Mouse (Mus musculus) macrophage (primary cell): Measurements from ENCODE around the gene Alk. TPM values are rescaled to one million over a fixed set of nuclear protein-coding genes. Genes with fewer than 3 reads are reported as not detected.

Source experiments
- H3K27ac ChIP-seq: fragments of 350-480 bp; formaldehyde crosslinking; 2 replicates; pipeline ENCODE4 v1.9.0; 2021
- H3K36me3 ChIP-seq: fragments of 350-480 bp; formaldehyde crosslinking; 2 replicates; pipeline ENCODE4 v1.9.0; 2021; ENCODE audit errors: inconsistent target
- H3K4me3 ChIP-seq: fragments of 350-480 bp; formaldehyde crosslinking; 2 replicates; pipeline ENCODE4 v1.9.0; 2021; ENCODE audit errors: inconsistent target
- H3K79me2 ChIP-seq: fragments of 350-480 bp; formaldehyde crosslinking; 2 replicates; pipeline ENCODE4 v1.9.0; 2021; ENCODE audit errors: inconsistent target
- WGBS: methylation state at CpG from one replicate; pipeline ENCODE4 v1.1.7; 2026; ENCODE audit warnings: inconsistent platforms; ENCODE audit not compliant: missing documents; 5-methylcytosine and 5-hydroxymethylcytosine counted together
- polyA plus RNA-seq: library from polyadenylated mRNA; stranded (reverse); fragments of 250-400 nt; gene quantifications from 3 replicates; pipeline ENCODE4 v1.2.4, GENCODE M21; 2018; ENCODE audit warnings: inconsistent platforms

Gene Alk
- polyA plus RNA-seq, 1 experiment from 2014 or later, result not detected

DNA sequence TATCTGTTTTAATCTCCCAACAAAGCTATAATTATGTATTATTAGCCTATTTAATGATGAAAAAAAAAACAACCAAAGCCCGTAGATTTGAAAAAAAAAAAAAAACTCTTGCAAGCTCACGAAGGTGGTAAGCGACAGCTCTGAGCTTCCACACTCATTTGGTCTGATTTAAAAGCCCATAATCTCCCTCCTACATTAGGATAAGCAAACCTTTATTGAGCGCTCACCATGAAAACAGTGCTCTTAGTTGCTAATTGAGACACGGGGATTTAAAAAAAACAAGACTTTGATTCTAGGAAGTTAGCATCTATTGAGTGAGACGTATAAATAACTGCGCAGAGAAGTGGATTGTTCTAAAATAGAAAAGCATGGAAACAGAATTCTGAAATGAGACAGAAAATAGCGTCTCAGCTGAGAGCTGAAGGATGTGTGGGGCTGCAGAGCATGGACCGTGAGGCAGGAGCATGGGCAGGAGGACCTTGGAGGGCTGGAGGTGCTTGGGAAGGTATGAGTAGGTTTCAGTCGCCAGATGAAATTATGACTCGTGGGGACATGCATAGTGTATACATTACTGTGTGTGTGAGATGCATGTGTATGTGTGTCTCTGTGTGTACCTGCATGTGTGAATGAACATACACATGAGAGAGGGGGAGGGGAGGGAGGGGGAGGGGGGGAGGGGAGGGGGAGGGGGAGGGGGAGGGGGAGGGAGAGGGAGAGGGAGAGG is 560.6 kb downstream of the Alk start:
- WGBS, result 84% methylated on average over 10 of the region's 11 CpGs
- Histone ChIP-seq H3K36me3 (no peaks in the 10 kb centered on the region), H3K27ac (no peak overlapping the region), H3K4me3 (no peak overlapping the region), H3K79me2 (no peaks in the 10 kb centered on the region)

DNA sequence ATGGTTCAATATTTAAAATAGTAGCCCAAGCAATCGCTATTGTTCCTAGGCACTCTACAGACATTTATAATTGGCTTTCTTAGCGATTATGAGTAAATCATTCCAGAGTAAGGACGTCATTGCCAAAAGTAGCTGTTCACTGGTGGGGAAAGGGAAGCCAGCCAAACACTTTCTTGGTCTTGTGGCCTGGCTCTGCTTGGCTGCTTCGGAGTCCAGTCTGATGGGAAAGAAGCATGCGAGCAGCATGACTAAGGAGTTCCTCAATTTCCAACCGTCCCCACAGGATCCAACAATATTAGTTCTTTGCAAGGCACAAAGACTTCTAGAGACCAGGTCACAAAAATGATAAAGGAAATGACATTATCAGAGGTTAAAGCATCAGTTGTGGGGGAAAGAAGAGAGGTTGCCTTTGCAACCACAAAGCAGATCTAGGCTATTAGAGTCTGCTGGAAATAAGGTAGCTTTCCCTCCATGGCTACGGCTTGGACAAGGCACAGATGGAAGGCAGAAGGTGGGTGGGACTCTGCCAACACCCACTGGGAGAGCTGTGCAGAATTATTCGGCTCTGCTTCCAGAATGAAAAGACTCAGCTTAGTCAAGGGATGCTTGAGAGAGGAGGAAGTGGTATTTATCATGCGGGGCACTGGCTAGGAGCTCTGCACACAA is 561.3 kb downstream of the Alk start:
- H3K79me2 ChIP-seq, result no peaks in the 10 kb centered on the region
- 33% methylated on average over 9 of the region's 9 CpGs for WGBS

DNA sequence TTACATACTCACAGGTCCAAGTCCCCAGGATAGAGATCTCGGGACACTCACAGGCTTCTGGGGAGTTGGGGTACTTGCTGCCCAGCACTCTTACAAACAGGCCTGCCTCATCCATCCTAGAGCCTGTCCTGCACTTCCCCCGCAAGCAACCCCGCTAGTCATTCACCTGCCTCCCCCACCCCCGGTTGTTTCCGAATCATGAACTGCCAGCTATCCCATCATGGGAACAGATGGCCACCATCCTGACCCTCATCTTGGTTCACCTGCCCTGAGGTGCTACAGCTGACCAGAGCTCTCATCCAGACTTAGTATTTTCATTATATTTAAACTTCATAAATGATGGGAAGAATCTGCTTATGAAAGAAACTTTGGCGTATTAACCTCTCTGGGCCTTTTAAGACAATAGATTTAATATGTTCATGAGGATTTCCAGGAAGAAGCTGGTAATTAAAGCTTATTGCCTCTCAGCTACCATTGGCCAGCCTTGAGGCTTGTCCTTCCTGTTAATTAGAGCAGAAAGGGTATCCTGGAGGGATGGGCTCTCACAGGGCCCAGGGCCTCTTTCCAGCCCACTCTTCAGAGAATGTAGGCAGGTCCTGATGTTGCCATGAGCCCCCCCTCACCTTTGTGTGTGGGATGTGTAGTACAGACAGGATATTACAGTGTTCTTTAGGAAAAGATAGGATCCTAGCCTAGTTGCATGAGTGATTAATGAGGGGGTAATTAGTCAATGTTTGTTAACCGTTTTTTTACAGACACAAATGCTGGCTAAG is 565.1 kb downstream of the Alk start:
- Histone ChIP-seq H3K79me2 (no peaks in the 10 kb centered on the region), H3K36me3 (no peaks in the 10 kb centered on the region), H3K27ac (no peak overlapping the region), H3K4me3 (no peak overlapping the region)
- WGBS, result 92% methylated on average over 7 of the region's 7 CpGs

More for the DNA sequence above, 561.3 kb downstream of the Alk start:
- H3K36me3 ChIP-seq, result no peaks in the 10 kb centered on the region
- no peak overlapping the region for H3K4me3 ChIP-seq
- no peak overlapping the region for H3K27ac ChIP-seq

DNA sequence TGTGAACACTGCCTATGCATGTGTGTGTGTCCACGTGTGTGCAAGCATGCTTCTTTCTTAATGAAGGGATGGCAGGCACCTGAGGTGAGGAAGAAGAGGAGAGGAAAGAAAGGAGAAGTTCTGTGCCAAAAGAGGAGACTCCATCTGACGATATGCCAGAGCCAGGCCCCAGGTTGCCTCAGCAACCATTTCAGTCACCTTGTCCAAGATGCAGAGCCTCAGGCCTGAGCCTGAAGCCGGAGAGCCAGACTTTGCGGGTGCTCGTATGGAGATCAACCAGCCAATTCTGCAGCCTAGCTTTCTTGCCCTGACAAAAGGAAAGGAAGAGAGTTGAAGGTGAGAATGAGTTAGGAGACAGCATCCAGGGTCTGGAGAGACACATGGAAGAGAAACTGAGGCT is 566.1 kb downstream of the Alk start:
- WGBS, result 84% methylated on average over 5 of the region's 5 CpGs
- Histone ChIP-seq H3K4me3 (no peak overlapping the region), H3K27ac (no peak overlapping the region), H3K79me2 (no peaks in the 10 kb centered on the region), H3K36me3 (no peaks in the 10 kb centered on the region)

DNA sequence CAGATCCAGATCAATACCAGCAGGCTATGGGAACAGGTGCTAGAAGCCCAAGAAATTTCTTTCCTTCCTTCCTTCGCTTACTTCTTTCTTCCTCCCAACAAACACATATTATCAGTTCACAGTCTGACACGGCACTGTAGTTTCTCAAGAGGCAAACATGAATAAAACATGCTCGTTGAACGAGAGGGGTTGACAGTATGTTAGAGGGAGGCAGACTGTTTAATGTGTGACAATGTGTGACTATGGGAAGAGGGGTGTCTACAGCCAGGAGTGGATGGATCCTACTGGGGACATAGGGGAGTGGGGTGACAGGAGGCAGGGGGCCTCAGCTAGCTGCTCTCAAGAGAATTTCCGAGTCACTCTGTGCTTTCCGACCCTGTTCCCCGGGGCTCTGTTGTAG is 573.8 kb downstream of the Alk start:
- 91% methylated on average over 7 of the region's 7 CpGs for whole genome bisulfite sequencing
- H3K36me3 ChIP-seq, result no peaks in the 10 kb centered on the region
- H3K27ac ChIP-seq, result no peak overlapping the region
- no peaks in the 10 kb centered on the region for H3K79me2 ChIP-seq
- H3K4me3 ChIP-seq, result no peak overlapping the region

DNA sequence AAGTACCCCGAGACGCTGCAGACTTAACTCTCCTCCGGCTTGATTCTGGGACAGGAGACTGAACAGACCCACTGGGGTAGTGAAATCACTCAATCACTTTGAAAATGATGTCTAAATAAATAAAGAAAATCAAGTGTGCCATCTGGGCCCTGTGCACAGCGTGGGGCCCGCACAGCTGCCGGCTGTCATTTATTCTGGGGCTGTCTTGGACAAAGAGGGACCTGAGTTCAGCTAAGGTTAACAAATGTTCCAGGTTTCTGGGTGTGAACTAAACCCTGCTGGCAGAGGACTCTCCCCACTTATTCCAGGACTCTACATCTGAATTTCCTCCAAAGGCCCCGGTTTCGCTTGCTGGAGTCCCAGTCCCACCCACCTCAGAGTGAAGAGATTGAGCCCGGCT is 581.1 kb downstream of the Alk start:
- no peak overlapping the region for H3K27ac ChIP-seq
- WGBS, result 81% methylated on average over 9 of the region's 9 CpGs
- H3K4me3 ChIP-seq, result no peak overlapping the region
- no peaks in the 10 kb centered on the region for H3K36me3 ChIP-seq
- H3K79me2 ChIP-seq, result no peaks in the 10 kb centered on the region

DNA sequence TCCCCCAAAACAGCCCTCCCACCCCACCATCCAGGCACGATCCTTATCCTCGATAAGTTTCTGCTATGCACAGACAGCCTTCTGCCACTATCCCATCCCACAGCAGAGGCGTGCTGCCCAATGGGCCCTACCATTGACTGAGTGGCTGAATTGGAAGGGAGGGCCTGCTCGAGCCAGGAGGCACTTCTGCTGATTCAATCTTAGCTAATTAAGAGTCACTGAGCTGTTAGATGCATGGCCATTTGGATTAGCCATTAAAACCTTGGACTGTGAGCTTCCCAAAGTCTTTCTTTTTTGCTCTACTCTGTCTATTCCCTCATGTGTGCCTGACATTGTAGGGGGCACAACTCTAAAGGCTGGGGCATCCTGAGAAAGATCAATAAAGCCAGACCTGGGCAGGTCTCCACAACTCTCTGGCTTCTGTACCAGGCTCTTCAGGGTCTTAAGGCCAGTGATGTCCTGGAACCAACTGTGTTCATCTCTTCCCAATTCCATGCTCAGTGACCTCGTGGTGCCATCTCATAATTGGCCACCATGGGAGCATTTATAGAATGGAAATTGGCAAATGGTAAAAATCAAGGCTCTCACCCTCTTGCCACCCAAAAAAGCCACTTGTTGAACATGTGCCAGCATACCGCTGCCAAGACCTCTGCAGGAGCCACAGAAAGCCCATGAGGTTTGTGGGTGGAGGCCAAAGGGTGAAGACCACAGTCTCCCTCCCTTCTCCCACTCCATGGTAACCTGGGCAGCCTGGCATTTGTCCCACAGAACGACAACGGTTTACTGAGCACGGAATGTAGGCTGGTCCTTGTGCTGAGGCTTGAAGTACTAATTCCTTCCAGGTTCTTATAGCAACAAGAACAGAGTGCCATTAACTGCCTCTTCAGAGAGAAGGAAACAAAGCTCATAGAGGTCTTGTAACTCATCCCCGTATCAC is 582.4 kb downstream of the Alk start:
- no peaks in the 10 kb centered on the region for H3K79me2 ChIP-seq
- no peaks in the 10 kb centered on the region for H3K36me3 ChIP-seq
- H3K27ac ChIP-seq, result no peak overlapping the region
- 48% methylated on average over 10 of the region's 10 CpGs for WGBS
- H3K4me3 ChIP-seq, result no peak overlapping the region

DNA sequence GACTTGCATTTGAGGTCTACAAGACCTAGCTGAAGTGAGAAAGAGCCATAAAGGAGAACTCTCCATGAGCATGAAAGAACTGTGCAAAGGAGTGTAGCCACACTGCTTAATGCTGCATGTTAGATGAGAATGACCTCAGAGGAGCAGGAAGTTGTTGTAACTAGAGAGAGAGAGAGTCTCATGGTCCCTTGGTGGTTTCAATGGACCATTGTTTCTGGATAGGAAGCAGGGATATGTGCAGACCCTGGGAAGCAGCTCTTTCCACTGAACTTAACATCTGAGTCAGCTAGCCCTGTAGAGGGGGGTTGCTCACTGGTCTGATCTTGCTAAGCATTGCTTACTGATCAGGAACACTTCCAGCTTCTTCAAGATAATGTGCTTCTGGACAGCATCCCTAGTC is 587.1 kb downstream of the Alk start:
- no peak overlapping the region for H3K4me3 ChIP-seq
- H3K36me3 ChIP-seq, result no peaks in the 10 kb centered on the region
- H3K79me2 ChIP-seq, result no peaks in the 10 kb centered on the region
- H3K27ac ChIP-seq, result no peak overlapping the region

DNA sequence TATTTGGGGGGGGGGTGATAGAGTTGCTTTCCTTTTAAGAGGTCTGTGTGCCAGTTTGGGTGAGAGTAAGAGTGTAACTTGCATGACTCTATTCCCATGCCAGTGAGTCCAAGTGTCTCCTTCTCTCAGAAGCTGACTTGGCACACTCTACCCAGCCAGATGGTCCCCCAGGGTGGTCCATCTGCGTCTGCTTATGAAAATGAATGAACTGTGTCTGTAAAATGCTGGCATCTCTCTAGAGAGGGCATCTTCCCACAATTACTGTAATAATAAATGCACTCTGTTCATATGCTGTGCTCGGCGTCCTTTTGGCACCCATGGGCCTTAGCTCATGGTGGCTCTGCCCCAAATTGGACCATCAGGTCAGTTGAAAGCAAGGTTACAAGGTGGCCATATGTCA is 589.2 kb downstream of the Alk start:
- Histone ChIP-seq H3K36me3 (no peaks in the 10 kb centered on the region), H3K4me3 (no peak overlapping the region), H3K79me2 (no peaks in the 10 kb centered on the region), H3K27ac (no peak overlapping the region)
- 97% methylated on average over 3 of the region's 3 CpGs for WGBS

DNA sequence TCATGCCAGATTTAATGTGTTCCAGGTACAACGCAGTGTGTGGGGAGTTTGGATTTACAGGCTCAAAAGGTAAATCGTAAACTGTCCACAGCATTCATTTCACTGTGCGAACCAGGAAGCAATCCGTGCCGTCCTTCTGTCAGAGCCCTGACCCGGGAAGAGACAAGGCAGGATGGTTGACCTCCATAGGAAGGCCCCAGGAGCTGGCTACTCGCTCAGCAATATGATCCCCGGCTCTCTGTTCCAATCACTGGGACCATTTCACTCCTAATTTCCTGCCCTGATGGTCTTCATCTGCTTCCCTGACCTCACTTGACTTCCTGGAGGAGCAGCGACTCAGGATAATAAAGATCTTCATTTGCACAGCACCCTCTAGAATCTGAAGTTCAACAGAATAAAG is 591.7 kb downstream of the Alk start:
- WGBS, result 85% methylated on average over 9 of the region's 9 CpGs

DNA sequence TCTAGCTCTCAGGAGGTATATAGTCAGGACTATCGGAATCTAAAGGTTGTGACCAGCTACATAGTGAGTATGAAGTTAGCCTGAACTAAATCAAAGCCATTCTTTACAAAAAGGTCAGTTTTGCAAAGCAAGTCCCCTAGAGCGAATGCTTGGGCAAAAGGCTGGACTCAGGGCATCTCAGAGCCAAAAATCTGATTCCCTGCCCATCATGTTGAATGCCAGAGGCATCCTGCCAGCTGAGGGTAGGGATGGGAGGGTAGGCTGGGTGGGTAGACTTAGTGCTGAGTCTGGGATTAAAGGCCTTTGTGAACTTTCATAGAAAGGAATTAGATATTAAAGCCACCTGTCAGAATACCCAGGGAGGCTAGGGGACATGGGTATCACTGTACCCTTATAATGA is 594.6 kb downstream of the Alk start:
- Histone ChIP-seq H3K36me3 (no peaks in the 10 kb centered on the region), H3K27ac (no peak overlapping the region), H3K4me3 (no peak overlapping the region), H3K79me2 (no peaks in the 10 kb centered on the region)
- 88% methylated on average over 2 of the region's 2 CpGs for WGBS

More for the DNA sequence above, 591.7 kb downstream of the Alk start:
- no peaks in the 10 kb centered on the region for H3K79me2 ChIP-seq
- no peak overlapping the region for H3K27ac ChIP-seq
- no peaks in the 10 kb centered on the region for H3K36me3 ChIP-seq
- no peak overlapping the region for H3K4me3 ChIP-seq

DNA sequence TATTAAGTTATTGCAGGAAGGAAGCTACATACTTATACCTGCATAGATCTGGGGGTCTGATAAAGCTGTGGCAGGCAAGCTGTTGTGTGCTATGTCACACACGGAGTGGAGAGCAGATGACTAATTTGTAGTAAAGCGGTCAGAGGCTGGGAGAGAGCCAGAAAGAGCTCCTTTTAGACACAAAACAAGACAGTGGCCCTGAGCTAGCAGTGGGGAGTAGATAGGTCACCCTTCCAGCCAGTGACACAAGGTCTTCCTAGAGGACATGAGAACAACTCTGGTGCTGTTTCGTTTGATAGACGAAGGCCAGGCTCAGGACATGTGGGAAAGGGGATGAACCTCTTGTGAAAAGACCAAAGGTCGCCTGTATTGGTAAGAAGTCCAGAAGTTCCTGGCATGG is 596.0 kb downstream of the Alk start:
- H3K27ac ChIP-seq, result no peak overlapping the region
- WGBS, result 55% methylated on average over 5 of the region's 5 CpGs

DNA sequence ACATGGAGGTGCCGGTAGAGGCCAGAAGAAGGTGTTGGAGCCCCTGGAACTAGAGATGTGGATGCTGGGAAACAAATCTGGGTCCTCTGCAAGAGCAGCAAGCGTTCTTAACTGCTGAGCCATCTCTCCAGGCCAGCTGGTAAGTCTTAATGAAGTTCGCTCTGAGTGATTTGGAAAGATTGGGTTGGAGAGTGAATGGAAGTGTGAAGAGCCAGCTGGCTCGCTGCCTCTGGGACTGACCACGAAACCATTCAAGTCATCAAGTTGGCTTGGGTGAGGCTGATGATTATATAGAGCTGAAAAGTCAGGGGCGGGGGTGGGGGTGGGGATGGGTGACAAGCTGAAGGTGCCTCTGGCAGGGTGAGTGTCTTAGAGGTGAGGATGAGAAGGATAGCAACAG is 599.1 kb downstream of the Alk start:
- Histone ChIP-seq H3K36me3 (no peaks in the 10 kb centered on the region), H3K27ac (no peak overlapping the region), H3K4me3 (no peak overlapping the region), H3K79me2 (no peaks in the 10 kb centered on the region)
- 83% methylated on average over 4 of the region's 6 CpGs for WGBS

More for the DNA sequence above, 596.0 kb downstream of the Alk start:
- Histone ChIP-seq H3K4me3 (no peak overlapping the region), H3K36me3 (no peaks in the 10 kb centered on the region), H3K79me2 (no peaks in the 10 kb centered on the region)
